Mouse (Mus musculus): ENCODE results near the gene Olfr222. TPM values are rescaled to one million over a fixed set of nuclear protein-coding genes. Genes with fewer than 3 reads are reported as not detected.
A peak's percentile ranks its signal among the peaks of the same experiment; 100 is the strongest.

Gene Olfr222
- total and polyA plus RNA-seq, 3 experiments: not detected

GRCm38 (mm10) chr11:59530870-59531535, 45.0 kb downstream of the Olfr222 start:
- DNase-seq: no peak
- Histone ChIP-seq H3K36me3 (ENCODE audit: control insufficient read depth, insufficient read depth, low read length) (no peaks in the 10 kb centered on the region), H3K79me2 (replicated peaks; ENCODE audit: control insufficient read depth, insufficient read depth, low read length) (no peaks in the 10 kb centered on the region), H3K9ac (ENCODE audit: low read depth, low read length) (no peak overlapping the region), H3K4me1 (ENCODE audit: control insufficient read depth, insufficient read depth, low read length) (peaks cover 2% of the 10 kb centered on the region; the same call in 1 of the 2 replicates), H3K4me3 (no peak overlapping the region), H3K27me3 (ENCODE audit: control insufficient read depth, insufficient read depth, low read length) (no peaks in the 10 kb centered on the region), H3K27ac (no peak overlapping the region)
- TF ChIP-seq POLR2A (IDR thresholded peaks at IDR 0.05; ENCODE audit: insufficient read depth, low read depth, low read length): no peak
- no peak for TF ChIP-seq CTCF (IDR thresholded peaks at IDR 0.05)
- TF ChIP-seq EP300 (IDR thresholded peaks at IDR 0.05; ENCODE audit: insufficient read depth, low read depth, low read length): no peak
- 82% methylated on average over 6 of the region's 6 CpGs for WGBS
- intact Hi-C loops (cut with DNase I): no loop called here

- Histone ChIP-seq H3K9ac (ENCODE audit: low read depth, low read length) (no peak overlapping the region), H3K27ac (no peak overlapping the region), H3K79me2 (replicated peaks; ENCODE audit: control insufficient read depth, insufficient read depth, low read length) (no peaks in the 10 kb centered on the region), H3K36me3 (ENCODE audit: control insufficient read depth, insufficient read depth, low read length) (no peaks in the 10 kb centered on the region), H3K4me3 (no peak overlapping the region), H3K4me1 (ENCODE audit: control insufficient read depth, insufficient read depth, low read length) (peaks cover 2% of the 10 kb centered on the region), H3K27me3 (ENCODE audit: control insufficient read depth, insufficient read depth, low read length) (no peaks in the 10 kb centered on the region)
- TF ChIP-seq CTCF (IDR thresholded peaks at IDR 0.05) (no peak), POLR2A (IDR thresholded peaks at IDR 0.05; ENCODE audit: insufficient read depth, low read depth, low read length) (no peak), EP300 (IDR thresholded peaks at IDR 0.05; ENCODE audit: insufficient read depth, low read depth, low read length) (no peak)
- WGBS: 58% methylated on average over 5 of the region's 5 CpGs
- DNase-seq: no peak
- intact Hi-C loops (cut with DNase I): no loop called here
These were observed 45.8 kb downstream of the Olfr222 start for GRCm38 (mm10) chr11:59530221-59530620.

- TF ChIP-seq CTCF (IDR thresholded peaks at IDR 0.05): peak; percentile 28
- TF ChIP-seq EP300 (IDR thresholded peaks at IDR 0.05; ENCODE audit: insufficient read depth, low read depth, low read length): no peak
- WGBS: 47% methylated on average over 8 of the region's 8 CpGs
- no peak within 1 kb of the TSS for H3K27ac ChIP-seq
- no peaks in the 10 kb centered on the region for H3K27me3 ChIP-seq (ENCODE audit: control insufficient read depth, insufficient read depth, low read length)
- intact Hi-C loops (cut with DNase I): loop anchor here (5.0 to 10.0 kb wide), 2 partner anchors 86 to 228 kb away; no protein-coding TSS in a partner anchor
- H3K4me1 ChIP-seq (ENCODE audit: control insufficient read depth, insufficient read depth, low read length): no peaks in the 10 kb centered on the region; the same call in 1 of the 2 replicates
- H3K4me3 ChIP-seq: no peak within 1 kb of the TSS
- no peak within 1 kb of the TSS for H3K9ac ChIP-seq (ENCODE audit: low read depth, low read length)
- peak; percentile 22 to 42 for DNase-seq
- H3K36me3 ChIP-seq (ENCODE audit: control insufficient read depth, insufficient read depth, low read length): no peaks in the 10 kb centered on the region
- no peaks in the 10 kb centered on the region for H3K79me2 ChIP-seq (replicated peaks; ENCODE audit: control insufficient read depth, insufficient read depth, low read length)
These were observed 49.5 kb downstream of the Olfr222 start, which contains the start of gene Zkscan17 for GRCm38 (mm10) chr11:59526472-59527080. TSS of gene Zkscan17 (minus strand) at chr11:59526751.

- TF ChIP-seq EP300 (IDR thresholded peaks at IDR 0.05; ENCODE audit: insufficient read depth, low read depth, low read length) (0 out of 2 replicates have a peak, but pooled peaks have one; percentile 47), POLR2A (IDR thresholded peaks at IDR 0.05; ENCODE audit: insufficient read depth, low read depth, low read length) (no peak), CTCF (IDR thresholded peaks at IDR 0.05) (peak; percentile 93)
- intact Hi-C loops (cut with DNase I): loop anchor here (2.0 to 10.0 kb wide), 3 partner anchors 44 to 230 kb away; no protein-coding TSS in a partner anchor
- H3K9ac ChIP-seq (ENCODE audit: low read depth, low read length): no peak overlapping the region
- H3K36me3 ChIP-seq (ENCODE audit: control insufficient read depth, insufficient read depth, low read length): no peaks in the 10 kb centered on the region
- no peaks in the 10 kb centered on the region for H3K27me3 ChIP-seq (ENCODE audit: control insufficient read depth, insufficient read depth, low read length)
- DNase-seq: peak; percentile 61 to 73
- no peak overlapping the region for H3K4me3 ChIP-seq
- WGBS: 2% methylated on average over 10 of the region's 10 CpGs
- no peaks in the 10 kb centered on the region for H3K79me2 ChIP-seq (replicated peaks; ENCODE audit: control insufficient read depth, insufficient read depth, low read length)
- H3K4me1 ChIP-seq (ENCODE audit: control insufficient read depth, insufficient read depth, low read length): no peaks in the 10 kb centered on the region; the same call in 1 of the 2 replicates
- no peak overlapping the region for H3K27ac ChIP-seq
These were observed 50.8 kb downstream of the Olfr222 start for GRCm38 (mm10) chr11:59525237-59525636.

GRCm38 (mm10) chr11:59524150-59524549, 51.9 kb downstream of the Olfr222 start:
- no peaks in the 10 kb centered on the region for H3K79me2 ChIP-seq (replicated peaks; ENCODE audit: control insufficient read depth, insufficient read depth, low read length)
- intact Hi-C loops (cut with DNase I): loop anchor here (2.0 to 10.0 kb wide), 2 partner anchors 45 to 231 kb away; no protein-coding TSS in a partner anchor
- no peaks in the 10 kb centered on the region for H3K36me3 ChIP-seq (ENCODE audit: control insufficient read depth, insufficient read depth, low read length)
- H3K27ac ChIP-seq: no peak overlapping the region
- no peaks in the 10 kb centered on the region for H3K27me3 ChIP-seq (ENCODE audit: control insufficient read depth, insufficient read depth, low read length)
- no peaks in the 10 kb centered on the region; the same call in 1 of the 2 replicates for H3K4me1 ChIP-seq (ENCODE audit: control insufficient read depth, insufficient read depth, low read length)
- TF ChIP-seq EP300 (IDR thresholded peaks at IDR 0.05; ENCODE audit: insufficient read depth, low read depth, low read length) (no peak), CTCF (IDR thresholded peaks at IDR 0.05) (0 out of 2 replicates have a peak, but pooled peaks have one; percentile 5), POLR2A (IDR thresholded peaks at IDR 0.05; ENCODE audit: insufficient read depth, low read depth, low read length) (no peak)
- H3K4me3 ChIP-seq: no peak overlapping the region
- WGBS: 97% methylated on average over 2 of the region's 2 CpGs
- no peak for DNase-seq
- no peak overlapping the region for H3K9ac ChIP-seq (ENCODE audit: low read depth, low read length)

Other genes with a start within 250 kb of the Olfr222 start
- gene Prss38, start 200.6 kb downstream of the Olfr222 start, total RNA-seq (2021): not detected
- gene Prss38, start 200.6 kb downstream of the Olfr222 start, polyA plus RNA-seq (2012; rRNA removed): not detected in 2 replicates
- 10 to 100 TPM; 11.8 to 12.9 TPM for gene Jmjd4, start 126.2 kb downstream of the Olfr222 start, total RNA-seq (2021)
- gene Jmjd4, start 126.2 kb downstream of the Olfr222 start, polyA plus RNA-seq (2012; rRNA removed): 6.6 and 11.2 TPM in 2 replicates
- 10 to 100 TPM; 37.7 to 42.2 TPM for gene Snap47, start 125.0 kb downstream of the Olfr222 start, total RNA-seq (2021)
- 49.4 and 85.7 TPM in 2 replicates for gene Snap47, start 125.0 kb downstream of the Olfr222 start, polyA plus RNA-seq (2012; rRNA removed)
- gene Zfp867, start 103.8 kb downstream of the Olfr222 start, total RNA-seq (2021): 1 to 10 TPM; 3.0 to 4.7 TPM
- 1.00 and 2.1 TPM in 2 replicates for gene Zfp867, start 103.8 kb downstream of the Olfr222 start, polyA plus RNA-seq (2012; rRNA removed)
- 10 to 100 TPM; 11.7 to 14.8 TPM for gene Zkscan17, start 49.5 kb downstream of the Olfr222 start, total RNA-seq (2021)
- 7.8 and 10.0 TPM in 2 replicates for gene Zkscan17, start 49.5 kb downstream of the Olfr222 start, polyA plus RNA-seq (2012; rRNA removed)
- under 1 TPM; 0.45 to 0.55 TPM for gene Nlrp3, start 34.7 kb downstream of the Olfr222 start, total RNA-seq (2021)
- gene Nlrp3, start 34.7 kb downstream of the Olfr222 start, polyA plus RNA-seq (2012; rRNA removed): 0.33 and 0.38 TPM in 2 replicates
- gene Olfr223, start 17.1 kb upstream of the Olfr222 start, total RNA-seq (2021): not detected
- not detected in 2 replicates for gene Olfr223, start 17.1 kb upstream of the Olfr222 start, polyA plus RNA-seq (2012; rRNA removed)
- gene Mprip, start 85.1 kb upstream of the Olfr222 start, total RNA-seq (2021): 100 to 1,000 TPM; 132 to 142 TPM
- gene Mprip, start 85.1 kb upstream of the Olfr222 start, polyA plus RNA-seq (2012; rRNA removed): 77.1 and 81.6 TPM in 2 replicates
- under 1 TPM; 0.44 to 0.45 TPM for gene Pld6, start 211.4 kb upstream of the Olfr222 start, total RNA-seq (2021)
- gene Pld6, start 211.4 kb upstream of the Olfr222 start, polyA plus RNA-seq (2012; rRNA removed): 1.5 and 2.2 TPM in 2 replicates
- gene Flcn, start 233.8 kb upstream of the Olfr222 start, total RNA-seq (2021): 10 to 100 TPM; 36.9 to 47.0 TPM
- 52.0 and 59.0 TPM in 2 replicates for gene Flcn, start 233.8 kb upstream of the Olfr222 start, polyA plus RNA-seq (2012; rRNA removed)

Measured in heart, adult 2 months (tissue).